Mouse (Mus musculus): ENCODE measurements at regions not wholly inside any gene's neighbourhood (a gene's known extent, or its start where the extent isn't known, plus 50 kb on each side); places are given as distances from the start of the nearest gene placed in this dataset.

DNA sequence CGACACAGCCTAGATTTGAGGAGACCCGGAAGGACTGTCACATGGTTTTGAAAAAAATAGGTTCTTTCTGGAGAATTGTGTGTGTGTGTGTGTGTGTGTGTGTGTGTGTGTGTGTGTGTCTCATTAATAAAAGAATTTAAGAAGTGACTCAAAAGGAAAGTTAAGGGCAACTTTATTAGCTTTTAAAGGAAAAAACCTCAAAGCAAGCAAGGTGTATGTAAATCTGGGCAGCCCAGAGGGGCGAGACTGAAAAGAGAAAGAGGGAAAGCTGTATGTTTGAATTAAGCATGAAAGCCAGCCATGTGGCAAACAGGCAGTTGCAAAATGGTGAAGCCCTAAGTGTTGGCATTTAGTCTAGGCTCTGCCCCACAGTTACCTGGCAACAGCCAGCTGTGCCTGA lies 77.3 kb upstream of the 1700021F07Rik start:
- TF ChIP-seq CTCF (IDR thresholded peaks at IDR 0.05; ENCODE audit: borderline replicate concordance, control insufficient read depth, extremely low read depth, insufficient read depth, low read length, poor library complexity) (no peak), POLR2A (IDR thresholded peaks at IDR 0.05; ENCODE audit: control insufficient read depth, extremely low read depth, insufficient read depth, low read length, poor library complexity) (no peak)

All from thymus, adult 2 months (tissue).